30 mouse cellular contexts compared by ENCODE assay signal in genomic region chr16:31449973-31450372, GRCm38 (mm10). TPM values are rescaled to one million over a fixed set of nuclear protein-coding genes. Genes with fewer than 3 reads are reported as not detected.
DNase-seq lines count a peak whose midpoint lies in the region; ATAC-seq lines count a peak whose summit lies in the region.
"Had no signal": no experiment of that assay in that cellular context is flagged by ENCODE, and none has a peak within 500 bp of the region (broad histone marks: within the 10 kb centered on the region; RNA-seq: fewer than 3 reads in every experiment).

No protein-coding gene starts in this region.

- H3K9ac ChIP-seq in hindbrain, embryonic 16.5 days (ENCODE audit: low read depth, low read length): no peak overlapping the region
- no peak overlapping the region for H3K9ac ChIP-seq in hindbrain, embryonic 13.5 days
- H3K9ac ChIP-seq: embryonic facial prominence, embryonic 13.5 days; forebrain, embryonic 12.5 days; forebrain, embryonic 15.5 days; heart, embryonic 12.5 days; heart, embryonic 15.5 days; hindbrain, embryonic 15.5 days had no signal

- ATAC-seq in hindbrain, embryonic 16.5 days: peak; percentile 36; the same call in 1 of the 2 replicates
- no peak for ATAC-seq in hindbrain, embryonic 13.5 days (ENCODE audit: low FRiP score)
- ATAC-seq: forebrain, embryonic 15.5 days; inflammation-experienced regulatory T-cells, adult 6 months; intestine, embryonic 16.5 days had no signal

- H3K27ac ChIP-seq in hindbrain, embryonic 16.5 days (ENCODE audit: low read depth, low read length): no peak overlapping the region
- no peak overlapping the region for H3K27ac ChIP-seq in hindbrain, embryonic 13.5 days
- H3K27ac ChIP-seq: embryonic facial prominence, embryonic 10.5 days; embryonic facial prominence, embryonic 13.5 days; forebrain, embryonic 12.5 days; forebrain, embryonic 15.5 days; heart, embryonic 15.5 days; hindbrain, embryonic 15.5 days had no signal

- H3K4me2 ChIP-seq in hindbrain, embryonic 16.5 days (ENCODE audit: low read length): no peak overlapping the region
- H3K4me2 ChIP-seq in hindbrain, embryonic 13.5 days: no peak overlapping the region
- H3K4me2 ChIP-seq: embryonic facial prominence, embryonic 13.5 days; forebrain, embryonic 12.5 days; forebrain, embryonic 15.5 days; heart, embryonic 12.5 days; heart, embryonic 15.5 days; hindbrain, embryonic 15.5 days had no signal

- WGBS in hindbrain, embryonic 16.5 days: 74% methylated on average over 4 of the region's 4 CpGs
- WGBS in hindbrain, embryonic 13.5 days: 84% methylated on average over 4 of the region's 4 CpGs

- DNase-seq in cerebellum, postnatal 10 days: peak; percentile 42 to 65
- no peak for DNase-seq in cerebellum, adult 9-11 months
- peak; percentile 60 for DNase-seq in retina, postnatal 1 day
- DNase-seq in retina, embryonic 14.5 days (ENCODE audit: low spot score): no peak
- DNase-seq in layer of hippocampus, adult 9-10 months (ENCODE audit: low spot score): no peak
- DNase-seq: adrenal gland, adult 2 months; adrenal gland, postnatal 14 days; B cell, adult 2 months; cerebellum, adult 11-12 months; cerebellum, adult 8-10 months; cerebellum, postnatal 36 days; embryo, embryonic 11 days; gastrocnemius, postnatal 25 days; heart, adult 18-20 months; heart, postnatal 10 days; heart, postnatal 36 days had no signal

- H3K36me3 ChIP-seq in hindbrain, embryonic 16.5 days (ENCODE audit: control insufficient read depth, insufficient read depth, low read length): peaks cover 22% of the 10 kb centered on the region
- H3K36me3 ChIP-seq in hindbrain, embryonic 13.5 days: peaks cover 83% of the 10 kb centered on the region
- H3K36me3 ChIP-seq: G1E; heart, embryonic 12.5 days; heart, embryonic 15.5 days had no signal

- no peaks in the 10 kb centered on the region for H3K4me1 ChIP-seq in hindbrain, embryonic 16.5 days (ENCODE audit: control insufficient read depth, insufficient read depth, low read depth, low read length)
- no peaks in the 10 kb centered on the region for H3K4me1 ChIP-seq in hindbrain, embryonic 13.5 days (replicated peaks)
- H3K4me1 ChIP-seq: forebrain, embryonic 12.5 days; forebrain, embryonic 15.5 days; heart, embryonic 12.5 days; hindbrain, embryonic 15.5 days had no signal

- no peak overlapping the region for H3K4me3 ChIP-seq in hindbrain, embryonic 16.5 days (ENCODE audit: low read length)
- H3K4me3 ChIP-seq in hindbrain, embryonic 13.5 days: no peak overlapping the region
- H3K4me3 ChIP-seq: embryonic facial prominence, embryonic 10.5 days; embryonic facial prominence, embryonic 13.5 days; erythroblast, embryonic 14.5 days; forebrain, embryonic 12.5 days; forebrain, embryonic 15.5 days; heart, embryonic 12.5 days; heart, embryonic 15.5 days; hindbrain, embryonic 15.5 days had no signal

- H3K27me3 ChIP-seq in hindbrain, embryonic 16.5 days (replicated peaks; ENCODE audit: control insufficient read depth, insufficient read depth, low read length): no peaks in the 10 kb centered on the region
- no peaks in the 10 kb centered on the region for H3K27me3 ChIP-seq in hindbrain, embryonic 13.5 days
- H3K27me3 ChIP-seq: CH12.LX; embryonic facial prominence, embryonic 13.5 days; forebrain, embryonic 12.5 days; forebrain, embryonic 15.5 days; heart, embryonic 12.5 days; heart, embryonic 15.5 days; hindbrain, embryonic 15.5 days had no signal

- H3K9me3 ChIP-seq in hindbrain, embryonic 16.5 days (ENCODE audit: control insufficient read depth, low read length): no peaks in the 10 kb centered on the region
- H3K9me3 ChIP-seq in hindbrain, embryonic 13.5 days: no peaks in the 10 kb centered on the region
- H3K9me3 ChIP-seq: embryonic facial prominence, embryonic 10.5 days; embryonic facial prominence, embryonic 13.5 days; forebrain, embryonic 12.5 days; forebrain, embryonic 15.5 days; G1E; heart, embryonic 12.5 days; heart, embryonic 15.5 days; hindbrain, embryonic 15.5 days had no signal

RNA-seq across cellular contexts. Expression of gene Bdh1, which starts 27.9 kb away (rescaled TPM):
- 141 and 145 TPM in 2 replicates for polyA plus RNA-seq in hindbrain, embryonic 16.5 days (2015; fragmentation: Nextera tagmentation; extraction: Ambion mirVana)
- polyA plus RNA-seq in hindbrain, embryonic 13.5 days (2015; fragmentation: Nextera tagmentation; extraction: Ambion mirVana): 76.1 and 90.8 TPM in 2 replicates
- polyA plus RNA-seq: G1E had no signal

Comparison
In these comparisons a context has a peak if more than half of its experiments do, and no peak if none do; other contexts are left out.
1. DNase-seq: peak in cerebellum, postnatal 10 days (2 of 2) and retina, postnatal 1 day (single experiment); none in cerebellum, adult 9-11 months (single experiment), retina, embryonic 14.5 days (single experiment) and layer of hippocampus, adult 9-10 months (single experiment).